Mouse (Mus musculus): ENCODE measurements around the gene Map3k20. TPM values are rescaled to one million over a fixed set of nuclear protein-coding genes. Genes with fewer than 3 reads are reported as not detected.

Map3k20 gene
- polyA plus RNA-seq, 1 experiment from 2014 or later = 10.1 TPM

DNA sequence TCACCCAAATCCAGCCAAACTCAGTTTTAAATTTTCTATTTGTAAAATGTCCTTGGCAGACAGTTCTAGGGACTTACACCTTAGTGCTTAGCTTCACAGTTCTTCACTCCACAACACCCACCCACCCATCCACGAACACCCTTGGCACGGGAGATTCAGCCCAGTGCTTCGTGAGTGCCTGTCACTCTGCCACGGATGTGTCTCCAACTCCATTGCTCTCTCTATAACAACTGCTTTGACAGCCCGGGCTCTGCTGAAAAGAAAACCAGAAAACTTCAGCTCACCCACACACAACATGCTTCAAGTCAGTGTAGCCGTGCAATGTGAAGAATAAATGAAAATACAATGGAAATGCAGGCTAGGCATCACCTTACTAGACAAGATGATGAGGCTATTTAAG, 97.2 kb downstream of the Map3k20 start:
- ATAC-seq (ENCODE audit: insufficient number of reproducible peaks, low FRiP score, low TSS enrichment, low read depth) (no peak), DNase-seq (ENCODE audit: low spot score) (no peak)
- Histone ChIP-seq H3K36me3 (ENCODE audit: control insufficient read depth, insufficient read depth, low read length) (no peaks in the 10 kb centered on the region), H3K9me3 (ENCODE audit: control insufficient read depth, low read length) (no peaks in the 10 kb centered on the region), H3K4me2 (ENCODE audit: low read depth, severe bottlenecking) (no peak overlapping the region), H3K27me3 (ENCODE audit: control insufficient read depth, insufficient read depth, low read length) (no peaks in the 10 kb centered on the region), H3K4me1 (ENCODE audit: control insufficient read depth, insufficient read depth, low read length) (peaks cover 8% of the 10 kb centered on the region; the same call in 1 of the 2 replicates), H3K4me3 (ENCODE audit: low read depth, low read length) (no peak overlapping the region), H3K27ac (replicated peaks; ENCODE audit: low read depth, low read length) (no peak overlapping the region), H3K9ac (ENCODE audit: low read length) (no peak overlapping the region)
- WGBS = 84% methylated on average over 6 of the region's 6 CpGs

DNA sequence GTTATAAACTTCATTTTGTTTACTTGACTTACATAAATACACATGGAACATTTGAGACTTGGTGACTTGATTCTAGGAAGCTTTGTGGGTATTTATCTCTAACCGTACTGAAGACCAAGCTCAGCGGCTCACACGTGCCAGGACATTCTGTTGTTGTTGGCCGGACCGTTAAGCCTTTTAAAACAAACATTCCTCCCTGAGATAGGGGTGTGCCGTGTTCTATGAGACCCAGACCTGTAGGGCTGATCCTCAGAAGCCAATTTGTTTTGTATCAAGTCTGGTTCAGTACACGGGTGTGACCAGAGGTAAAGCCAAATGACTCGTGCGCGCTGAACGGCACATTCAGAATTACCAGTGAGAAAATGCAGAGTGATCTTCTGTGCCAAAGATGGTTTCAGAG, 97.9 kb downstream of the Map3k20 start:
- no peak overlapping the region for H3K4me3 ChIP-seq (ENCODE audit: low read depth, low read length)
- no peak overlapping the region for H3K4me2 ChIP-seq (ENCODE audit: low read depth, severe bottlenecking)
- H3K4me1 ChIP-seq (ENCODE audit: control insufficient read depth, insufficient read depth, low read length) = peaks cover 8% of the 10 kb centered on the region; the same call in 1 of the 2 replicates
- H3K27me3 ChIP-seq (ENCODE audit: control insufficient read depth, insufficient read depth, low read length) = no peaks in the 10 kb centered on the region
- WGBS = 59% methylated on average over 11 of the region's 11 CpGs
- H3K9me3 ChIP-seq (ENCODE audit: control insufficient read depth, low read length) = no peaks in the 10 kb centered on the region
- no peak for ATAC-seq (ENCODE audit: insufficient number of reproducible peaks, low FRiP score, low TSS enrichment, low read depth)
- no peak overlapping the region for H3K27ac ChIP-seq (replicated peaks; ENCODE audit: low read depth, low read length)
- no peak overlapping the region for H3K9ac ChIP-seq (ENCODE audit: low read length)
- H3K36me3 ChIP-seq (ENCODE audit: control insufficient read depth, insufficient read depth, low read length) = no peaks in the 10 kb centered on the region
- no peak for DNase-seq (ENCODE audit: low spot score)

DNA sequence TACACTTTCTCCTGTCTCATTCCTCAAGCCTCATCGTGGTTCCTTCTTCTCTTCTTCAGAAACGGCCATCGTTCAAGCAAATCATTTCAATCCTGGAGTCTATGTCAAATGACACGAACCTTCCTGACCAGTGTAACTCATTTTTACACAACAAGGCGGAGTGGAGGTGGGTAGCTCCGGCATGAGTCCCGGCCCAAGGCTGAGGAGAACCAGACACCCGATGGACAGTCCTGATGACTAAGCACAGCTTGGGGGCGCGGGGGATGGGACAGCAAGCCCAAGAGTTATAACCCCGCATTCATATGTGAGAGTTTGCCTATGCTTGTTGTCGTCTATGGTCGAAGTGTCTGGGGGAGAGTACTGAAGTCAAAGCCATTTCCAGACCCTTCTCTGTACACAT, 104.0 kb downstream of the Map3k20 start:
- H3K27ac ChIP-seq (replicated peaks; ENCODE audit: low read depth, low read length) = no peak overlapping the region
- ATAC-seq (ENCODE audit: insufficient number of reproducible peaks, low FRiP score, low TSS enrichment, low read depth) = no peak
- WGBS = 85% methylated on average over 13 of the region's 13 CpGs
- no peak overlapping the region for H3K4me3 ChIP-seq (ENCODE audit: low read depth, low read length)
- H3K9me3 ChIP-seq (ENCODE audit: control insufficient read depth, low read length) = no peaks in the 10 kb centered on the region
- H3K9ac ChIP-seq (ENCODE audit: low read length) = no peak overlapping the region
- H3K4me1 ChIP-seq (ENCODE audit: control insufficient read depth, insufficient read depth, low read length) = peaks cover 8% of the 10 kb centered on the region
- H3K27me3 ChIP-seq (ENCODE audit: control insufficient read depth, insufficient read depth, low read length) = no peaks in the 10 kb centered on the region
- H3K4me2 ChIP-seq (ENCODE audit: low read depth, severe bottlenecking) = no peak overlapping the region
- no peaks in the 10 kb centered on the region for H3K36me3 ChIP-seq (ENCODE audit: control insufficient read depth, insufficient read depth, low read length)
- DNase-seq (ENCODE audit: low spot score) = no peak

DNA sequence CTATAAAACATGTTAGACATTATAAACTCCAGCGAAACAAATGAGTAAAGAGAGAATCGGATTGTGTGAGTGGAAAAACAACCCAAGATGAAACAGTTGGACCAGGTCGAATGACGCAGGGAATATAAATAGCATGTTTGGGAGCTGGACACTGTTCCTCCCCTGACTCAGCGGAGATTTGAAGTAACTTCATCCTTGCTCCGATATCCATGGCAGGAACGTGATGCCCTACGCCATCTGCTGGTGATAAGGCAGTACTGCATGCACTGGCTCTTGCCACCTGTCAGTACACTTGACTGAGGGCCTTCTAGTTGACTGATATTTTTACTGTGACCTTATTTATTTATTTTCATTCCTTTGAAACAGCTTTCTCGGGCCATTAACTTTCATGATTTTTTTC, 104.5 kb downstream of the Map3k20 start:
- Histone ChIP-seq H3K36me3 (ENCODE audit: control insufficient read depth, insufficient read depth, low read length) (no peaks in the 10 kb centered on the region), H3K4me3 (ENCODE audit: low read depth, low read length) (no peak overlapping the region), H3K4me1 (ENCODE audit: control insufficient read depth, insufficient read depth, low read length) (peaks cover 8% of the 10 kb centered on the region), H3K9me3 (ENCODE audit: control insufficient read depth, low read length) (no peaks in the 10 kb centered on the region), H3K4me2 (ENCODE audit: low read depth, severe bottlenecking) (no peak overlapping the region), H3K27me3 (ENCODE audit: control insufficient read depth, insufficient read depth, low read length) (no peaks in the 10 kb centered on the region), H3K9ac (ENCODE audit: low read length) (no peak overlapping the region), H3K27ac (replicated peaks; ENCODE audit: low read depth, low read length) (no peak overlapping the region)
- peak; percentile 88 for DNase-seq (ENCODE audit: low spot score)
- no peak for ATAC-seq (ENCODE audit: insufficient number of reproducible peaks, low FRiP score, low TSS enrichment, low read depth)
- WGBS = 29% methylated on average over 9 of the region's 9 CpGs

DNA sequence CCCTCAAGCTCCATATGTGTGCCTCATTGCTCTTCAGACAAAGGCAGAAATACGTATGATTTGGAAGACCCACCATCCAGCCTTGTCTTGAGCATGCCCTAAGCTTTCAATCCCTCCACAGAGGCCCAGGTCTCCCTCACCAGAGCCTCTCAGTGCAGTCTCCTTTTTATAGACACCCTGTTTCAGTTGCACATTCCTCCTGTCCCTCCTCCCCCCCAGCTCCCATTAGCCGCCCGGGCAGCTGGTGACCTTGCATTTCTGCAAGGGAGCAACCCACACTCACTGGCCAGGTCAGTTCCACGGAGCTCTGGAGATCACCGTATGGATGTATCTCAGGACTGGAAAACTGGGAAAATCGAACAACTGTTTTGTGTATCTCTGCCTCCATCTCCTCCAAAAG, 105.0 kb downstream of the Map3k20 start:
- no peak overlapping the region for H3K27ac ChIP-seq (replicated peaks; ENCODE audit: low read depth, low read length)
- H3K9ac ChIP-seq (ENCODE audit: low read length) = no peak overlapping the region
- H3K4me3 ChIP-seq (ENCODE audit: low read depth, low read length) = no peak overlapping the region
- 72% methylated on average over 6 of the region's 6 CpGs for WGBS
- H3K4me2 ChIP-seq (ENCODE audit: low read depth, severe bottlenecking) = no peak overlapping the region
- no peaks in the 10 kb centered on the region for H3K9me3 ChIP-seq (ENCODE audit: control insufficient read depth, low read length)
- H3K27me3 ChIP-seq (ENCODE audit: control insufficient read depth, insufficient read depth, low read length) = no peaks in the 10 kb centered on the region
- DNase-seq (ENCODE audit: low spot score) (no peak), ATAC-seq (ENCODE audit: insufficient number of reproducible peaks, low FRiP score, low TSS enrichment, low read depth) (no peak)
- H3K4me1 ChIP-seq (ENCODE audit: control insufficient read depth, insufficient read depth, low read length) = peaks cover 8% of the 10 kb centered on the region
- H3K36me3 ChIP-seq (ENCODE audit: control insufficient read depth, insufficient read depth, low read length) = no peaks in the 10 kb centered on the region

DNA sequence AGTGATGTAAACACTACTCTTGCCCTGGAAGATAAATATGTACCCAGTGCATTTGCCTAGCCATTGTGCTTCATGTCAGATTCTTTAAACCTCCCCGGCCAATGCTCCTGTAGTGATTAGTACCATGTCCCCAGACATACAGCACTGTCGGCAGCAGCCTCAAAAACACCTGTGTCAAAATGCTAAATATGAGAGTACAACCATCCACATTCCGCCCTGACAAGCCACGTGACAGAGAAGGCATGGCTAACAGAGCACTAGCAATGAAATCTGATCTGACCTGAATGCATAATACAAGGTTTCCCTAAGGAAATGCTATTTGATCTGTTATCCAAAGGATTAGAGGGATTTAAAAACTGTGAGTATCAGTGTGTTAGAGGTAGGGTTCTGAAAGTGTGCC, 105.6 kb downstream of the Map3k20 start:
- no peaks in the 10 kb centered on the region for H3K27me3 ChIP-seq (ENCODE audit: control insufficient read depth, insufficient read depth, low read length)
- ATAC-seq (ENCODE audit: insufficient number of reproducible peaks, low FRiP score, low TSS enrichment, low read depth) (0 out of 2 replicates have a peak, but pooled peaks have one; percentile 44), DNase-seq (ENCODE audit: low spot score) (peak; percentile 45)
- H3K36me3 ChIP-seq (ENCODE audit: control insufficient read depth, insufficient read depth, low read length) = no peaks in the 10 kb centered on the region
- H3K9ac ChIP-seq (ENCODE audit: low read length) = no peak overlapping the region
- H3K27ac ChIP-seq (replicated peaks; ENCODE audit: low read depth, low read length) = no peak overlapping the region
- no peak overlapping the region for H3K4me3 ChIP-seq (ENCODE audit: low read depth, low read length)
- H3K4me1 ChIP-seq (ENCODE audit: control insufficient read depth, insufficient read depth, low read length) = peaks cover 8% of the 10 kb centered on the region
- no peak overlapping the region for H3K4me2 ChIP-seq (ENCODE audit: low read depth, severe bottlenecking)
- 48% methylated on average over 4 of the region's 4 CpGs for WGBS
- no peaks in the 10 kb centered on the region; the same call in 1 of the 2 replicates for H3K9me3 ChIP-seq (ENCODE audit: control insufficient read depth, low read length)

DNA sequence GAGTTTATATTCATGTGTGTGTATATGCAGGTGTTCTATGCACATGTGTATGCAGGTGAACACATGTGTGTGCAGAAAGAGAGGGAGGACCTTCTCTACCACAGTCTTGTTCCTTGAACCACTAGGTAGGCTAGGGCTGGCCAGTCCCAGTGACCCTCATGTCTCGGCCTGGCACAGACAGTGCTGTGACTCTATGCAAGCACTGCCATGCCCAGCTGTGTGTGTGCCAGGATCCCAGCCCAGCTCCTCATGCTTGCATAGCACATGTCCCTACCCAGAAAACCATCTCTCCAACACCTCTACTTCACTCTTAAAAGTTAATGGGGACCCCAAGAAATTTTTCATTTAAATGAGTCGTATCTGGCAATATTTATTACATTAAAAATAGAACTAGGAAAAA, 106.3 kb downstream of the Map3k20 start:
- Histone ChIP-seq H3K4me3 (ENCODE audit: low read depth, low read length) (no peak overlapping the region), H3K4me1 (ENCODE audit: control insufficient read depth, insufficient read depth, low read length) (peaks cover 8% of the 10 kb centered on the region), H3K27ac (replicated peaks; ENCODE audit: low read depth, low read length) (no peak overlapping the region), H3K9ac (ENCODE audit: low read length) (no peak overlapping the region), H3K36me3 (ENCODE audit: control insufficient read depth, insufficient read depth, low read length) (no peaks in the 10 kb centered on the region), H3K9me3 (ENCODE audit: control insufficient read depth, low read length) (no peaks in the 10 kb centered on the region; the same call in 1 of the 2 replicates), H3K27me3 (ENCODE audit: control insufficient read depth, insufficient read depth, low read length) (no peaks in the 10 kb centered on the region), H3K4me2 (ENCODE audit: low read depth, severe bottlenecking) (no peak overlapping the region)
- ATAC-seq (ENCODE audit: insufficient number of reproducible peaks, low FRiP score, low TSS enrichment, low read depth) = no peak
- DNase-seq (ENCODE audit: low spot score) = no peak
- WGBS = 93% methylated on average over 2 of the region's 2 CpGs

DNA sequence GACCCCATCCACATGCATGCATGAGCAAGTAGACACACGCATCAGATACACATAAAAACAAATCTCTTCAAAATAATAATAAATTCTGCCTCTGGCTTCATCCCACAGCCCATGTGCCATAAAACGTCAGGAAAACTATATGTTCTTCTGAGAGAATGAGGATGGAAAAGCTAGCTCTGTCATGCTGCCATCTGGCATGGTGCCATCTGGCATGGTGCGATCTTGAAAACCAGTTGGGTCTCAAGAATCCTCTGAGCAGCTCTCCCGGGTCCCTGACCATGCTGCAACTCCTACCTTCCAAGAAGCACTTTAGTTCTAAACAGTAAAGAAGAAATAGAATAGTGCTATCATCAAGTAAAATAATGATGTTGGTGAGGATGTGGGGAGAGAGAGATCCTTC, 106.9 kb downstream of the Map3k20 start:
- H3K9ac ChIP-seq (ENCODE audit: low read length) = no peak overlapping the region
- WGBS = 83% methylated on average over 4 of the region's 4 CpGs
- DNase-seq (ENCODE audit: low spot score) (no peak), ATAC-seq (ENCODE audit: insufficient number of reproducible peaks, low FRiP score, low TSS enrichment, low read depth) (no peak)
- no peak overlapping the region for H3K27ac ChIP-seq (replicated peaks; ENCODE audit: low read depth, low read length)
- peaks cover 8% of the 10 kb centered on the region for H3K4me1 ChIP-seq (ENCODE audit: control insufficient read depth, insufficient read depth, low read length)
- H3K36me3 ChIP-seq (ENCODE audit: control insufficient read depth, insufficient read depth, low read length) = no peaks in the 10 kb centered on the region
- no peak overlapping the region for H3K4me2 ChIP-seq (ENCODE audit: low read depth, severe bottlenecking)
- no peaks in the 10 kb centered on the region; the same call in 1 of the 2 replicates for H3K9me3 ChIP-seq (ENCODE audit: control insufficient read depth, low read length)
- H3K27me3 ChIP-seq (ENCODE audit: control insufficient read depth, insufficient read depth, low read length) = no peaks in the 10 kb centered on the region
- no peak overlapping the region for H3K4me3 ChIP-seq (ENCODE audit: low read depth, low read length)

DNA sequence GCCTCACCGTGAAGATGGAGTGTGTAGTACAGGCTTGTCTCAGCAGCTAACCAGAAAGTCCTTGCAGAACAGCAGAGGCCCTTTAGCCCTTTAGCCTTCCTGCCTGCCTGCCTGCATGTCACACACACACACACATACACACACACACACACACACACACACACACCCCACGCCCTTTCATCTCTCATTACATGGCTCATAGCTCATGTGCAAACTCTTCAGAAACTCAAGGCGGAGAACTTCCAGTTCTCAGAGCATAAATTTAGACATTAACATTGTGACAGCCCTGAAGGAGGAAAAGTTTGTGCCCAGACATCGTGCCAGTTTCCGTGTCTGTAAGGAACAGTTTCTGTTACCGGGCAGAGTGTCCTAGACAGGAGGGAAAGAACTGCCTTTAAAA, 111.5 kb downstream of the Map3k20 start:
- H3K4me2 ChIP-seq (ENCODE audit: low read depth, severe bottlenecking) = no peak overlapping the region

More for the DNA sequence above, 111.5 kb downstream of the Map3k20 start:
- Histone ChIP-seq H3K27ac (replicated peaks; ENCODE audit: low read depth, low read length) (no peak overlapping the region), H3K9ac (ENCODE audit: low read length) (no peak overlapping the region), H3K4me3 (ENCODE audit: low read depth, low read length) (no peak overlapping the region), H3K9me3 (ENCODE audit: control insufficient read depth, low read length) (no peaks in the 10 kb centered on the region; the same call in 1 of the 2 replicates), H3K36me3 (ENCODE audit: control insufficient read depth, insufficient read depth, low read length) (no peaks in the 10 kb centered on the region), H3K27me3 (ENCODE audit: control insufficient read depth, insufficient read depth, low read length) (no peaks in the 10 kb centered on the region), H3K4me1 (ENCODE audit: control insufficient read depth, insufficient read depth, low read length) (0 out of 2 replicates have a peak, but pooled peaks cover 2% of the 10 kb centered on the region)
- DNase-seq (ENCODE audit: low spot score) (no peak), ATAC-seq (ENCODE audit: insufficient number of reproducible peaks, low FRiP score, low TSS enrichment, low read depth) (no peak)
- 77% methylated on average over 6 of the region's 6 CpGs for WGBS

Data from limb, embryonic 11.5 days (tissue).